Mouse (Mus musculus) midbrain, embryonic 12.5 days (tissue): ENCODE measurements around the gene Eif4g3. TPM values are rescaled to one million over a fixed set of nuclear protein-coding genes. Genes with fewer than 3 reads are reported as not detected.
A peak's percentile ranks its signal among the peaks of the same experiment; 100 is the strongest.

Experiments used
- ATAC-seq: fragments of 200-750 bp; cut with Nextera tagmentation; 2 replicates; pipeline ENCODE4 v1.8.0; 2017; ENCODE audit warnings: low read depth, moderate TSS enrichment, moderate library complexity; ENCODE audit not compliant: low FRiP score
- H3K27ac ChIP-seq: fragments of 300-500 bp; sonication (generic); replicated peaks from 2 replicates; pipeline ENCODE4 v1.5.1; 2016; ENCODE audit warnings: mild to moderate bottlenecking
- H3K27me3 ChIP-seq: fragments of 300-500 bp; sonication (generic); 2 replicates; pipeline ENCODE4 v1.6.1; 2016; ENCODE audit warnings: mild to moderate bottlenecking
- H3K36me3 ChIP-seq: fragments of 300-500 bp; sonication (generic); 2 replicates; pipeline ENCODE4 v1.6.1; 2016
- H3K4me1 ChIP-seq: fragments of 300-500 bp; sonication (generic); 2 replicates; pipeline ENCODE4 v1.6.1; 2016
- H3K4me2 ChIP-seq: fragments of 300-500 bp; sonication (generic); replicated peaks from 2 replicates; pipeline ENCODE4 v1.6.1; 2016; ENCODE audit warnings: mild to moderate bottlenecking, moderate library complexity
- H3K4me3 ChIP-seq: fragments of 300-500 bp; sonication (generic); 2 replicates; pipeline ENCODE4 v1.5.1; 2016; ENCODE audit warnings: mild to moderate bottlenecking
- H3K9ac ChIP-seq: fragments of 300-500 bp; sonication (generic); replicated peaks from 2 replicates; pipeline ENCODE4 v1.6.1; 2016; ENCODE audit warnings: mild to moderate bottlenecking, moderate library complexity
- H3K9me3 ChIP-seq: fragments of 300-500 bp; sonication (generic); 2 replicates; pipeline ENCODE4 v1.6.1; 2016; ENCODE audit warnings: mild to moderate bottlenecking
- WGBS: fragments of 180-500 bp; shearing (Covaris S2); methylation state at CpG from one replicate; pipeline ENCODE4 v1.1.7; 2016; 5-methylcytosine and 5-hydroxymethylcytosine counted together
- polyA plus RNA-seq: library from polyadenylated mRNA; unstranded; fragments of >200 nt; fragmentation: Nextera tagmentation; extraction: Ambion mirVana; gene quantifications from 2 replicates; pipeline ENCODE4 v1.2.1, GENCODE M21; 2016

Eif4g3 gene
- polyA plus RNA-seq, 1 experiment from 2014 or later = 61.6 TPM

DNA sequence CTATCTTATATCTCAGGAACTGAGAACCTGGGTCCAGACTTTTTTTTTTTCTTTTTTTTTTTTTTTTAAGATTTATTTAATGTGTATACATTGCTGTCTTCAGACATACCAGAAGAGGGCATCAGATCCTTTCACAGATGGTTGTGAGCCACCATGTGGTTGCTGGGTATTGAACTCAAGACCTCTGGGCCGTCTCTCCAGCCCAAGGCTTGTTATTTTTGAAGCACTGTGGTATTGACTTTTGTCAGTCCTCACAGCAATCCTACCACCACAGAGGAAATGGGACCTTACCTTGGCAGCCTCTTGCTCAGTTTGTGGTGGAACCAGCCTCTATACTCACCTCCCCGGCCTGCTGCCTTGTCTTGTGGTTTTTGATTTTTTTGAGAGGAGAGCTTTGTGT is 137.3 kb downstream of the Eif4g3 start:
- peaks cover 8% of the 10 kb centered on the region for H3K4me1 ChIP-seq
- ATAC-seq = no peak
- no peaks in the 10 kb centered on the region for H3K27me3 ChIP-seq
- no peak overlapping the region for H3K9ac ChIP-seq
- H3K36me3 ChIP-seq = peaks cover 54% of the 10 kb centered on the region
- no peak overlapping the region for H3K27ac ChIP-seq
- no peak overlapping the region for H3K4me2 ChIP-seq
- WGBS = 82% methylated on average over 2 of the region's 2 CpGs
- H3K4me3 ChIP-seq = no peak overlapping the region
- no peaks in the 10 kb centered on the region for H3K9me3 ChIP-seq

DNA sequence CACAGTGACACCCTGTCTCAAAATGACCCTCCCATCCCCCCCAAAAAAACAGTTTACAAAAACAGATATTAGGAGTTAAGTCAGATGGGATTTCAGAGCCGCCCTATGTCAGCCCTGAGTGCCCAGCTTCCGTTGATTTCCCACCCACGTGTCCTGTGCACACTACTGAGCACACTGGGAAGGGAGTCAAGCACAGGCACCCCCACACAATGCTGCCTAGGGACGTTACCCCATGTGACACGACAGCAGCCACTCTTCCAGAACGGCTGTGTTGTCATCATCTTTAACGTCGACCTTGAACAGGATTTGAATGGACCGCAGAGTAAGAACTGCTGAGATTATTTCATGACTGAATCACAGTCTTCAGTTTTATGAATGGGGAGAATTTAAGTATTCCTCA is 138.4 kb downstream of the Eif4g3 start:
- ATAC-seq = no peak
- H3K36me3 ChIP-seq = peaks cover 43% of the 10 kb centered on the region
- WGBS = 77% methylated on average over 9 of the region's 9 CpGs

DNA sequence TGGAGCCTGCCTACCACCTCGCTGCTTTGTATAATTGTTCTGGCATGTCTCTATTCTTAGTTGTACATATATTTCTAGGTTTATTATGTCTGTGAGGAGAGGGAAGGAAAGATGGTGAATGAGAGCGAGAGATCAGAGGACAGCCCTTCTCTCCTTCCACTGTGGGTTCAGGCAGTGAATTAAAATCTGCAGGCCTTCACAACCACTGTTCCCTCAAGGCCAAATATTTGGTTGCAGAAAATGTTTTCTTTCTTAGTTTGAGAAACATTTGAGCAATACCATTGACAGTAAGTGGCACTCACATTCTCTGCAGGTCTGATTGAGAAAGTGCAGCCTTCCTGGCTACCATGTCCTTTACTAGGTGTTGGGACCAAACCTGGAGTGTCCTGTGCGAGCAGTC is 138.9 kb downstream of the Eif4g3 start:
- H3K4me1 ChIP-seq = peaks cover 8% of the 10 kb centered on the region
- H3K27me3 ChIP-seq = no peaks in the 10 kb centered on the region
- H3K4me2 ChIP-seq = no peak overlapping the region
- no peak overlapping the region for H3K27ac ChIP-seq
- H3K36me3 ChIP-seq = peaks cover 42% of the 10 kb centered on the region
- H3K4me3 ChIP-seq = no peak overlapping the region
- no peak overlapping the region for H3K9ac ChIP-seq
- ATAC-seq = no peak
- no peaks in the 10 kb centered on the region for H3K9me3 ChIP-seq
- WGBS = 96% methylated on average over 3 of the region's 3 CpGs

More for the DNA sequence above, 138.4 kb downstream of the Eif4g3 start:
- no peak overlapping the region for H3K4me3 ChIP-seq
- no peak overlapping the region for H3K9ac ChIP-seq
- H3K4me1 ChIP-seq = peaks cover 8% of the 10 kb centered on the region
- H3K4me2 ChIP-seq = no peak overlapping the region
- H3K27ac ChIP-seq = no peak overlapping the region
- H3K9me3 ChIP-seq = no peaks in the 10 kb centered on the region
- no peaks in the 10 kb centered on the region for H3K27me3 ChIP-seq

DNA sequence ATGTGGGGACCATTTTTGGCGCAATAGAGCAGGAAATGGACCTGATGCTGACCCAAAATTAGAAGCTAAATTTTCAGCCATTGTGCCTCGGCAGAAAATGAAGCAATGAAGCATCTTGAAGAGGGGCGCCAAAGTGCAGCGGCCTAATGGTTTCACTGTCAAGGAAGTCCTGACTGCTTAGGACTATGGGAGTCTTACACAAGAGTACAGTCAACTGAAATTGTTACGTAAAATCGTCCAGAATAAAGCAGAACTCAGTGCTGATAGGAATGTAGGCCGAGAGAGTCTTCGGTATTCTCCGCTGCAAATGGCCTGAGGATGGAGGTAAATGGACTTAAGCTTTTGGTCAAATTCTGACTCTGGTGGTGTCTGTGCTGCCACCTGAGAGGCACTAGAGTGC is 140.5 kb downstream of the Eif4g3 start:
- 93% methylated on average over 9 of the region's 9 CpGs for WGBS
- ATAC-seq = no peak
- peaks cover 33% of the 10 kb centered on the region for H3K36me3 ChIP-seq

DNA sequence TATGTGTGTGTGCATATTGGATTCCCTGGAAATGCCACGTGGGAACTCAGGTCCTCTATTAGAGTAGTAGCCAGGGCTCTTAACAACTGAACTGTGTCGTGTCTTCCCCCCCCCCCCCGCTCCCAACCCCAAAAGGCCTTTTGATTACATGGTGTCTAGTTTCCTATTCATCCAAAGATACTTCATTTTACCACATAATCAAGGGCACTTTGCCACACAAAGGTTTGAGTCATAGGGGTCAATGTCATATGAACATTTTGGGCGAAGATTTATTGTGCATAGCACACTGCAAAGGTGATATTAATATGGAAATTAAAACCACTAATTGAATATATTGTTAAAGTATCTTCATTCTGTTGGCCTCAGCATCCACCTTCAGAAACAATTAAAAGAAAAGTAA is 144.5 kb downstream of the Eif4g3 start:
- H3K9me3 ChIP-seq = no peaks in the 10 kb centered on the region
- H3K4me3 ChIP-seq = no peak overlapping the region
- no peaks in the 10 kb centered on the region for H3K4me1 ChIP-seq
- H3K4me2 ChIP-seq = no peak overlapping the region
- WGBS = 60% methylated on average over 4 of the region's 4 CpGs
- peaks cover 23% of the 10 kb centered on the region for H3K36me3 ChIP-seq
- 0 out of 2 replicates have a peak overlapping the region, but pooled peaks have one; percentile 0 for H3K27ac ChIP-seq
- no peak for ATAC-seq
- H3K27me3 ChIP-seq = no peaks in the 10 kb centered on the region
- no peak overlapping the region for H3K9ac ChIP-seq

More for the DNA sequence above, 140.5 kb downstream of the Eif4g3 start:
- H3K9me3 ChIP-seq = no peaks in the 10 kb centered on the region
- no peak overlapping the region for H3K4me2 ChIP-seq
- no peak overlapping the region for H3K4me3 ChIP-seq
- no peak overlapping the region for H3K9ac ChIP-seq
- no peak overlapping the region for H3K27ac ChIP-seq
- H3K27me3 ChIP-seq = no peaks in the 10 kb centered on the region
- peaks cover 8% of the 10 kb centered on the region for H3K4me1 ChIP-seq

DNA sequence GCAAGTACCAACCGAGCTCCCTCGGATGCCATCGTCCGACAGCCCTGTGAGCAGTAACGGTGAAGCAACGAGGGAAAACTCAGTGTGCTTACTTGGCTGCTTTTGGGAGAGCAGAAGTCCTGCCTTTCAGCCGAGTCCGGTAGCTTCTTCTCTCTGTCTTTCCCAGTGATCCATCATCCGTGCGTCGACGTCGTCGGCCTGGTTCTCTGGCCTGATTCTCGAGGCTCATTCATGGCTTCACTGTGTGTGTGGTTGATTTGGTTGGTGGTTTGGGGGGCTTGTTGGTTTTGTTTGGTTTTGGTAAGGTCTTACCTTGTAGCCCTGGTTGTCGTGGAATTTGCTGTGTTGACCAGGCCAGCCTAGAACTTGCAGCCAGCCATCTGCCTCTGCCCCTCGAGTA is 145.0 kb downstream of the Eif4g3 start:
- peaks cover 23% of the 10 kb centered on the region for H3K36me3 ChIP-seq

DNA sequence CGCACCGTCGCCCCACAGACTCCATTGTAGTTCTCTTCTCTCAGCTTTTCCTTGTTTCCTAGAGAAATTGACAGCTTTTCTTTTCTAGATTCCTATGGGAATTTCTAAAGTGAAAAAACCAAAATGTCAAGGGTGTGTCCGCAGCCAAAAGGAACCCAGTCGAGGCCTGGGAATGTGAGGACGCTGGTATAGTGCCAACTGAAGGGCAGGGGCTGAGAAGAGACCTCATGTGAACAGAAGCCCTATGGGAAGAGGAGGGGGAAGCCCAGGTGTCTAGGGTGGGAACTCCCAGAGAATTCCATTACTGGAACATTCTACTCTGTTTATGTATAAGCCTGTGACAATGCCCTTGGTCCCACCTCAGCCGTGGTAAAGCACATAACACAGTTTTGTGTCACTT is 145.4 kb downstream of the Eif4g3 start:
- H3K9me3 ChIP-seq = no peaks in the 10 kb centered on the region
- H3K27ac ChIP-seq = no peak overlapping the region
- ATAC-seq = no peak
- H3K4me1 ChIP-seq = no peaks in the 10 kb centered on the region
- H3K27me3 ChIP-seq = no peaks in the 10 kb centered on the region
- no peak overlapping the region for H3K9ac ChIP-seq
- H3K36me3 ChIP-seq = peaks cover 21% of the 10 kb centered on the region; the same call in 1 of the 2 replicates
- 91% methylated on average over 7 of the region's 7 CpGs for WGBS
- H3K4me2 ChIP-seq = no peak overlapping the region
- no peak overlapping the region for H3K4me3 ChIP-seq

More for the DNA sequence above, 145.0 kb downstream of the Eif4g3 start:
- Histone ChIP-seq H3K27ac (no peak overlapping the region), H3K27me3 (no peaks in the 10 kb centered on the region), H3K4me1 (no peaks in the 10 kb centered on the region), H3K9ac (no peak overlapping the region), H3K4me2 (no peak overlapping the region), H3K9me3 (no peaks in the 10 kb centered on the region), H3K4me3 (no peak overlapping the region)
- 92% methylated on average over 17 of the region's 17 CpGs for WGBS
- no peak for ATAC-seq

DNA sequence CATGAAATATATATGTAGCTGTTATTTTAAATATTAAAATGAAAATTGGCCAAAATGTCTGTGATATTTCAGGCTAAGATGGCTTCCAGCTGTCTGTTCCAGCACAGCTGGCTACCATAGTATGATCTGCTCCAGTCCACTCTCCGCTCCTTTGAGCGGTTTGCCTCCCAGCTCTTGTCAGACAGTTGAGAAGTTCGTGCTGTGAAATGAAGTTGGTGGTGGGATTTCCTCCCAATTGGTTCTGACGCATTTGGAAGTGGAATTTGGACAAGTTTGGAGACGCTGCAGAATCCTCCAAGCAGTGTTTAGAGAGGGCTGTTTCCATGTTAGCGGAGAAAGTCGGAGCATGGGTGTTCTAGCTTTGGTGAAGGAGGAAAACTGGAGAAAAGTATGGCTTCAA is 148.5 kb downstream of the Eif4g3 start:
- WGBS = 96% methylated on average over 7 of the region's 7 CpGs
- Histone ChIP-seq H3K9ac (no peak overlapping the region), H3K36me3 (peaks cover 17% of the 10 kb centered on the region; the same call in 1 of the 2 replicates), H3K4me1 (no peaks in the 10 kb centered on the region), H3K4me3 (no peak overlapping the region), H3K27me3 (no peaks in the 10 kb centered on the region), H3K9me3 (no peaks in the 10 kb centered on the region), H3K27ac (no peak overlapping the region), H3K4me2 (no peak overlapping the region)
- ATAC-seq = no peak

DNA sequence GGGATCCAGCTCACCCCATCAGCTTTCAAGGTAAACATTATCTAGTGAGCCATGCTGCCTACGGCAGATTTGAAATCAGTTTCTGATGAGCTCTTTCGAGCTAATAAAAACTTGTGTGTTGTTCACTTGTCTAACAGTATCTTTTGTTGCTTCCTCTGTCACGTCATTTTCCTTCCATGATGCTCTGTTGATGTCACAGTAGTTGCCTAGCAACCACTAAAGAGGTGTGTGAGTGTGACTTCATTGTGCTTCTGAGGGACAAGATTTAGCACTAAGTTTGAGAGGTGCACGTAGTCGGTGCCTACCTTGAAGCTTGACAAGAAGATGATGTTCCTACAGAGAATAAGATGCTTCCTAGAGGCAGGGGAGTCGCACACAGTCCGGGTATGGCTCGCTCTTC is 154.4 kb downstream of the Eif4g3 start:
- Histone ChIP-seq H3K27ac (no peak overlapping the region), H3K9ac (no peak overlapping the region), H3K36me3 (peaks cover 25% of the 10 kb centered on the region), H3K9me3 (no peaks in the 10 kb centered on the region), H3K4me1 (no peaks in the 10 kb centered on the region), H3K4me2 (no peak overlapping the region), H3K27me3 (no peaks in the 10 kb centered on the region), H3K4me3 (no peak overlapping the region)
- WGBS = 87% methylated on average over 8 of the region's 8 CpGs
- ATAC-seq = no peak

DNA sequence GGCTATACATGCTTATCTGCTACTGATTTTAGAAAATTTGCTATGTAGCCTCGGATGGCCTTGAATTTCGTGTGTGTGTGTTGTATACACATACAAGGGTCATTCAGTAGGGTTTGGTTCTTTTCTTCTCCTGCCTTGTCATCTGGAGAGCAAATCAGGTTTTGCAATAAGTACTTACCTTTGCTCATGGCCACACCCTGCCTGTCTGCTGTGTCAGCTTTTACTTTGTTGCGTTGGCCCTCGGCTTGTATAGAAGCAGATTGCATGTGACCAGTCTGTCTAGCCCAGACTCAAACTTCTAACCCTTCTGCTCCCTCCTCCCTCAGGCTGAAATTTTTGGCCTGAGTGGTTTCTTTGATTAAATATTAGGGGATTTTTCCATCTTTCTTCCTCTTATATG is 157.2 kb downstream of the Eif4g3 start:
- H3K9ac ChIP-seq = no peak overlapping the region
- no peaks in the 10 kb centered on the region for H3K4me1 ChIP-seq
- H3K4me2 ChIP-seq = no peak overlapping the region
- H3K36me3 ChIP-seq = peaks cover 40% of the 10 kb centered on the region
- ATAC-seq = no peak
- 94% methylated on average over 4 of the region's 4 CpGs for WGBS
- H3K9me3 ChIP-seq = no peaks in the 10 kb centered on the region
- no peak overlapping the region for H3K27ac ChIP-seq
- H3K27me3 ChIP-seq = no peaks in the 10 kb centered on the region
- H3K4me3 ChIP-seq = no peak overlapping the region

DNA sequence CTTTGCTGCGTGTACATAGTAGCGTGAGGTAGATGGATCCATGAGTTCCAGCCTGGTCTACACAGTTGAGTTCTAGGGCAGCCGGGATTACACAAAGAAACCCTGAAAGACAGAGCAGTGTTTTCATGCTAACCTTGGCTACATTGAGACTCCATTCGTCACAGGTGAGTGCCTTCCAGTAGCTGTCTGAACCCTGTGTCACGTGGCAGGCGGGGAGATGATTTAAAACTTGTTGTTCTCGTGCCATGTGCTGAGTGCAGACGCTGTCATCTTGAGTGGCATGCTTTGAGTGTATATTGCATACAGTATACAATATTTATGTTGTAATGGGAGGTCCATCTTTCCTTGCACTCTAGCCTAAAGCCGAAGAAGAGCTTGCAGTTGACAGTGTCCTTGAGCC is 158.4 kb downstream of the Eif4g3 start:
- H3K27me3 ChIP-seq = no peaks in the 10 kb centered on the region
- ATAC-seq = no peak
- H3K9ac ChIP-seq = no peak overlapping the region
- H3K4me3 ChIP-seq = no peak overlapping the region
- peaks cover 48% of the 10 kb centered on the region for H3K36me3 ChIP-seq
- 95% methylated on average over 9 of the region's 9 CpGs for WGBS
- H3K4me1 ChIP-seq = no peaks in the 10 kb centered on the region
- H3K9me3 ChIP-seq = no peaks in the 10 kb centered on the region
- no peak overlapping the region for H3K4me2 ChIP-seq
- H3K27ac ChIP-seq = no peak overlapping the region

DNA sequence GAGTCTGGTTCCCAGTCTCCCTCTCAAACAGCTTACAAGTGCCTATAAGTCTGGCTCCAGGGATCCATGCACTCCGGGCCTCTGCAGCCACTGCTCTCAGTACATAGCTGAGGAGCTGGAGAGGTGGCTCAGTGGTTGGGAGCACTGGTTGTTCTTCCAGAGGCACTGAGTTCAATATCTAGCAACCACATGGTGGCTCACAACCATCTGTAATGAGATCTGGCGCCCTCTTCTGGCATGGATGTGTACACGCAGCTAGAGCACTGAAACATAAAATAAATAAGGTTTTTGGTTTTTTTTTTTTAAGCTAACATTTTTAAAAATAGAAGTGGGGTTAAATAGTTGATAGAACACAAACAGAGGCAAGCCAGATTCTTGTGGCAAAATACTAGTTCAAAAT is 161.2 kb downstream of the Eif4g3 start:
- Histone ChIP-seq H3K36me3 (peaks cover 71% of the 10 kb centered on the region), H3K27me3 (no peaks in the 10 kb centered on the region), H3K27ac (no peak overlapping the region), H3K4me2 (no peak overlapping the region), H3K9ac (no peak overlapping the region), H3K9me3 (no peaks in the 10 kb centered on the region), H3K4me3 (no peak overlapping the region), H3K4me1 (no peaks in the 10 kb centered on the region)
- 45% methylated on average over 3 of the region's 3 CpGs for WGBS
- no peak for ATAC-seq

DNA sequence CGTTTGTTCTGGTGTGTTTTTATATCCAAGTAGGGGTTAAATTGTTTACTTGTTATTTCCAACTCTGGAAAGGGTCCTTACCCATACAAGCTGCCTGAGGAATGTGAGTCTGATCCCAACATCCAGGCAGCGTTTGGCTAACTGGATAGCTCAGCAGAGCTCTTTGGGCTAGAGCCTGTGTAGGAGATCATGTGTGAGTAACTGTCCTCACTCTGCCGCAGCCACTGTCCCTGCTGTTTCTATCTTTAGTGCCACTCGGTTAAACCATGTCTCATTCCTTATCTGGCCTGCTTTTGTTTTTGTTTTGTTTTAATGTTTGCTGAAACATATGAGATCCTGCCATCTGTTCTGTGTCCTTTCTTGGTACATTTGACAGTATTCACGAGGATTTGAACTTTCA is 168.1 kb downstream of the Eif4g3 start:
- Histone ChIP-seq H3K4me2 (no peak overlapping the region), H3K4me3 (no peak overlapping the region), H3K9me3 (no peaks in the 10 kb centered on the region), H3K27me3 (no peaks in the 10 kb centered on the region), H3K36me3 (peaks cover 61% of the 10 kb centered on the region), H3K27ac (no peak overlapping the region), H3K9ac (no peak overlapping the region), H3K4me1 (peaks cover 16% of the 10 kb centered on the region)
- WGBS = 85% methylated on average over 5 of the region's 5 CpGs
- ATAC-seq = no peak
